Mouse (Mus musculus): ENCODE measurements around the gene Gm21887. TPM values are rescaled to one million over a fixed set of nuclear protein-coding genes. Genes with fewer than 3 reads are reported as not detected.
"Not testable (repeated sequence)": the region's sequence is repeated elsewhere in the genome, so short reads cannot be mapped to it uniquely, and the experiment has no call there.

Gm21887 gene
- total RNA-seq (2021): 100 to 1,000 TPM; 358 to 418 TPM
- long read RNA-seq, experiment 1, partial matches to known transcripts: 3 of 80 reads
- long read RNA-seq, experiment 1, other reads (novel, unspliced or antisense): 77 of 80 reads
- long read RNA-seq, experiment 2, partial matches to known transcripts: 5 of 78 reads
- long read RNA-seq, experiment 2, other reads (novel, unspliced or antisense): 73 of 78 reads

DNA sequence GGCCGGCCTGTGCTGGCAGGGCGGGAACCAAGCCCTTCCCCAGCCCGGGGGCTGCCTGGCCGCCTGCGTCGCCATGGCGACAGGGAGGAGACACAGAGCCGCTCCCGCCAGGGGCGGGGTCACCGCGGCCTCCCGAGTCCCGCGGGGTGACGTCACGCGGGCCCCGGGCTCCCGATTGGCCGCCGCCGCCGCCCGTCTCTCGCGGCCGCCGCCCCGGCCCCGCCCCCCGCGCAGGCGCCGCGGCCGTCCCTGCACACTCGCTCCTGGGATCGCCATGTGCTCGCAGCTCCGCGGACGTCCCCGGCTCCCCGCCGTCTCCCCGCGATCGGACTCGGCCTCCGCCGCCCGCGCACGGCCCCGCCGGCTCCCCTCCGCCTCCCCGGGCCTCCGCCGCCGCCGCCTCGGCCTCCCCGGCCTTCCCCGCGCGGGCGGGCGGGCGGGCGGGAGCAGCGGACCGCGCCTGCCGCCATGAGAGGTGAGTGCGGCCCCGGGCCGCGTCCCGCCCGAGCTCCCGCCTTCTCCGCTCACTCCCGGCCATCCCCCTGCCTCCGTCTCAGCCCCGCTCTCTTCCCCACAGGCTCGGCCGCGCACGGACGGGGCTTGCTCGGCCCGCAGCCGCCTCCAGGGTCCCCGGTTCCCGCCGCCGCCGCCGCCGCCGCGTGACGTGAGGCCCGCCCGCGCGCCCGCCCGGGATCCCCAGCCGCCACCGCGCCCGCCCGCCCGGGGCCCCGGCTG lies at the start of gene Gm21887:
TSS of gene Gm21887 (plus strand) at position 644 of the 735 bp plus-strand sequence.
- DNase-seq (ENCODE audit: low spot score in 2 of 2): peak; percentile 99 to 100

DNA sequence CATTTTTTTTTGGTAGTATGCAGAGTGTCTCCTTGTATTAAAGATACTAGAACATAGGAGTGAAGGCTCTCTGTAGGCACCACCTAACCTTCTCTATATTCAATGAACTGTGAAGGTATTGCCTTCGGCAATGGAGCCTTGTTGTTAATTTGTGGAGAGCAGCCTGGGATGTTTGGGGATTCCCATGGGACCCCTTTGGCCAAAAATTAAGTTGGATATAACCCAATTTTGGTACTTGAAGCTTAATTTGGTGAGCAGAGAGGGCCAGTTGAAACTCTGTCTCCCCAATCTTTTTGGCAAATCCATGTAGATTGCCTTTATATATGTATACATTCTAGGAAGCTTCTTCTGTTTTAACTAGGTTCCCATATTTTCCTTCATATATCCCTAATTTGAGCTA lies 40.1 kb upstream of the Gm21887 start:
- DNase-seq (ENCODE audit: low spot score in 2 of 2): no peak

DNA sequence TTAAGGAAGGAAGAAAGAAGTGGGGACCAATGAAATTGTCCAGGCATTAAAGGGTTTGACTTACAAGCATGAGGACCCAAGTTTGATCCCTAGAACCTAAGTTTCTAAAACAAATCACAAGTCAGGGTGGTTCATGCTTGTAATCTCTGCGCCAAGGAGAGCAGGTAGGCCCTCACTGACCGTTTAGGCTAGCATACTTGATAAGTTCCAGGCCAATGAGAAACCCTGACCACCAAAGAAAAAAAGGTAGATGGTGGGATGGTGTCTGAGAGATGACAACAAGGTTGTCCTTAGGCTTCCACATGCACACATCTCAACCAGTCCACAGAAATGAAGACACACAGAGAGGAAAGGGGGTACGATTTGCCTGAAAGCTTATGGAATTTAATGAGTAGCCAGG lies 39.7 kb upstream of the Gm21887 start:
- DNase-seq (ENCODE audit: low spot score in 2 of 2): not testable (repeated sequence)

DNA sequence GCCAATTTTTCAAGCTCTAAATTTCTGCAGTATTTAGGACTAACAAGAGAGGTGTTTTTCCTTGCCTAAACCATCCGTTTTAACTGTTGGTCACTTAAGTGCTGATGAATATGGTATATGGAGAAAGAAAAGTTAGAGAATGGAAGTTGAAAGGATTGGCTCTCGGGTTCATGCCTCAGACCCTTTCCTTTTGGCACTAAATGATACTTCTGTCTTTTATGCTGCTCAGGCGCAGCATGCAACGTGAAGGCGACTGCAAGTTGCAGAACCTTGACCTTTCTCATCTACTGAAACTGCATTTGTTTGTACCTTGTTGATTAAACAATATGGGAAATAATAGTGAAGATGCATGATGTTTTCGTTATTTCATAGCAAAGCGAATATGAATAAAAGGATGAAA lies 38.9 kb upstream of the Gm21887 start:
- DNase-seq (ENCODE audit: low spot score in 2 of 2): not testable (repeated sequence)

DNA sequence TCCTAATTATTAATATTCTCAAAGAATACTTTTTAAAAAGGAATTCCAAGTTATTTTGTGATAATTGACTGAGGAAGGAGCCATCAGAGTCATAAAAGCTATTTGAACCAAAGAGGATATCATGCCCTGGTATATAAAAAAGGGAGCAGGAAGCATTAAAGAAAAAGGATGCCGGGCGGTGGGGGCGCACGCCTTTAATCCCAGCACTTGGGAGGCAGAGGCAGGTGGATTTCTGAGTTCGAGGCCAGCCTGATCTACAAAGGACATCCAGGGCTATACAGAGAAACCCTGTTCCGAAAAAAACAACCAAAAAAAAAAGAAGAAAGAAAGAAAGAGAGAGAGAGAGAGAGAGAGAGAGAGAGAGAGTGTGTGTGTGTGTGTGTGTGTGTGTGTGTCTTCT lies 37.9 kb upstream of the Gm21887 start:
- peak in 1 of 2 experiments; percentile 3 for DNase-seq (ENCODE audit: low spot score in 2 of 2)

DNA sequence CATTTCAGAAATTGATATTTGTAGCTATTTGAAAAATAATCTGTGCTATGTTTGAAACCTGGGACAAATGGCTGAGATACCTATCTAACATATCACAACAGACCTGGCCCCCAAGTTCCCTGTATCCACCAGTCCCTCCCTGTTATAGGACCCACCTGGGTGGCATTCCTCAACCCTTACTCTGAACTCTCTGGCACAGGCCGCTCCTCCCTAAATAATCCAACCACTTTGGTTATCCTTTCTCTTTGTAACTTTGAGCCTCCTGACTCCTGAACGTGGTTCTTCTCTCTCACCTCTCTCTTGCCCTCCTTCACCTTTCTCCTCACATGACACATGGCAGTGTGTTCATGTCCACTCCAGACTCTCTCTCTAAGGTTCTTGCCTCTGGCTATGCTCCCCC lies 37.3 kb upstream of the Gm21887 start:
- peak in 1 of 2 experiments; percentile 18 for DNase-seq (ENCODE audit: low spot score in 2 of 2)

DNA sequence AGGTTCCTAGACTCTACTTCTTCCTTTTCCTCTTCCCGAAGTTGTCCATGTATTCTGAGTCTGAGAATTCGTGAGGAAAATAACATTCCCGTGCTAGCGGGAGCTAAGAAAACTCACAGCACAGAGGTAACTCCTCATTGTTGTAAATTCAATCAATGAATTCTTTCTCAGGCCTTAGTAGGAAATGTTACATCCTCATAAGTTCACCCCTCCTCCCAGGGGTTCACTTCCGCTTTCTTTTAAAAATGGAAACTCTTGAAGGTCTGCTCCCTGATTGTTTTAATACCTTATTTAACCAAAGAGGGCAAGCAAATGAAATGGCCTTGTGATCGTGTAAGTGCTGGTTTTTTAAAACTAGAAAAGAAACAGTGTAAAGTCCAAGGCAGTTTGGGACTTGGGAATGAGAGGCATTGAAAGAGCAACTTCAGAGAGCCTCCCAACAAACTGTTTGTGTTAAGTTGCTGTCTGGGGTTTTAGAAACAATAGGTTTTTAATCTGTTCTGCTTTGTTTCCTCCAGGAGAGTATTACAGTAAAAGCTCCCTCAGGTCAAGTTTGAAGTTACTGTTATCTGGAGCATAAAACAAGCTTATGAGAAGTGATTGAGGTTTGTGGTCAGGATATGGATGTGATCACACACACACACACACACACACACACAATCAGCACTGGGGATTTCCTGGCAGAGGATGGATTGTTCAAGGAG lies 36.5 kb upstream of the Gm21887 start:
- DNase-seq (ENCODE audit: low spot score in 2 of 2): peak in 1 of 2 experiments; percentile 46

DNA sequence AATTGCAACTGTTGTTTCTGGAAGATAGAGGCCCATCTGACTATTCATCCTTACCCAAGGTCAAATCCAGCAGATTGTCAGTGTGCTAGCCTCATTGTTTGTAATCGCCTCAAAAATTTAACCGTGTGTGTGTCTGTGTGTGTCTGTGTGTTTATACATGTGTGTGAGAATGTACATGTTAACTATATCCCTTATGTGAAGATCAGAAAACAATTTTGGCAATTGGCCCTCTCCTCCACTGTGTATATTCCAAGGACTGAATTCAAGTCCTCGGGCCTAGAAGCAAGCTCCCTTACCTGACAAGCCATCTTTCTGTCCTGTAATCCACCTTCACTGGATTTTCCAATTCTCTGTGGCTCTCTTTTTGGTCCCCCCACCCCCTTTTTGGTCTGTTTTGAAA lies 35.7 kb upstream of the Gm21887 start:
- DNase-seq (ENCODE audit: low spot score in 2 of 2): peak in 1 of 2 experiments; percentile 71

DNA sequence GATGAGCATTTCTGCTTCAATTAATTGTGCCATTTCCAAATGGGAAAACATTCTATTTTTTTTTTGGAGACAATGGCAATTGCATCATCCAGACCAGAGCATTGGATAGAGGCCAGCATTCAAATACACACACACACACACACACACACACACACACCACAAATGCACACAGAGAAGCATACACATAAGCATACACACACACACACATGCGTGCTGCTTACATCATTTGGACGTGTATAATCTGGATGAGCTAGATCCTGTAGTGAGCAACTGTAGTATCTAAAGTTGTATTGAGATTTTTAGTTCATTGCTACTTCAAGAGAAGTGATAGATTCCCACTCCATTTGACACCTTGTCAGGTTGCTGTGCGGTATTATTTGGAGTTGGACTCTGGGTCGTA lies 35.0 kb upstream of the Gm21887 start:
- DNase-seq (ENCODE audit: low spot score in 2 of 2): peak in 1 of 2 experiments; percentile 56

DNA sequence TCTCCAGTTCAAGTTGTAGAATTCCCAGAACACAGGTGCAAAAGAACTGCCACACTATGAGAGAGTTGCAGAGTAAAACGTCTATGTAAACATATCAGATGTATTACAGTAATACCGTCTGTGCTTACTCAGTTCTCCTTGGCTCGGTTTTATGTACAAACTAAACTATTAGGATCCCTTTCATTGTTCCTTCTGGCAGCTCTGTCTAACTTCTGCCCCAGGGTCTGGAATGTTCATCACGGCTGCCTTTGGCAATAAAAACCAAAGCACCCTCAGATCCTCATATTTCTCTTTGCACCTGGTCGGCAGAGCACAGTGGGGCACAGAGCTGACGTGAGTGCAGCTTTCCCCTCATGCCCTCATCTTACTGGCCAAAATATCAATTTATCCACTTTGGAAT lies 34.5 kb upstream of the Gm21887 start:
- peak in 1 of 2 experiments; percentile 46 for DNase-seq (ENCODE audit: low spot score in 2 of 2)

DNA sequence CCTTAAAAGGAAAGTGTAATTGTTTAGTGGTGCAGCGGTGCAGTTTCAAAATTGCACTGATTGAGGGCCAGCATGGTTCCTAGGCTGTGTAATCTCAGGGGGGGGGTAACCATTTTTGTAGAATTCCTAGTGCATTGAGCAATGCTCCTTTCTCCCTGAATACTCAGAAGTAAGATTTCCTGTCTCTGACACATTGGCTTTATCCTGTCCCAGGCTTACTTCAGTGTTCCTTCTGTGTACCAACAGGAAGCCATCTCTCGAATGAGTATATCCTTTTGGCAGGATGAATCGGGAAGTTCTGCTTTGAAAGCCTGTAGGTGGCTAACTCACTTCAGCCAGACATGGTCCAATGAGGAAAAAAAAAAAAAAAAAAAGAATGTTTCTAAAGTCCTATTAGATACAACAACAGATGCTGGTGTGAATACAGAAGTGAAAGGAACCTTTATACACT lies 33.8 kb upstream of the Gm21887 start:
- peak in 1 of 2 experiments; percentile 46 for DNase-seq (ENCODE audit: low spot score in 2 of 2)

DNA sequence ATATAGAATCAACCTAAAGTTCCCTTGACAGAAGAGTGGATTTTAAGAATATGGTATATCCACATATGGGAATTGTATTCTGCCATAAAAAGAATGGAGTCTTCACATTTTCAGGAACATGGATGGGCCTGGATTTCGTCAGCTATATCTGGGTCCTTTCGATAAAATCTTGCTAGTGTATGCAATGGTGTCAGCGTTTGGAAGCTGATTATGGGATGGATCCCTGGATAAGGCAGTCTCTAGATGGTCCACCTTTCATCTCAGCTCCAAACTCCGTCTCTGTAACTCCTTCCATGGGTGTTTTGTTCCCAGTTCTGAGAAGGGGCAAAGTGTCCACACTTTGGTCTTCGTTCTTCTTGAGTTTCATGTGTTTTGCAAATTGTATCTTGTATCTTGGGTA lies 33.1 kb upstream of the Gm21887 start:
- peak in 1 of 2 experiments; percentile 7 for DNase-seq (ENCODE audit: low spot score in 2 of 2)

DNA sequence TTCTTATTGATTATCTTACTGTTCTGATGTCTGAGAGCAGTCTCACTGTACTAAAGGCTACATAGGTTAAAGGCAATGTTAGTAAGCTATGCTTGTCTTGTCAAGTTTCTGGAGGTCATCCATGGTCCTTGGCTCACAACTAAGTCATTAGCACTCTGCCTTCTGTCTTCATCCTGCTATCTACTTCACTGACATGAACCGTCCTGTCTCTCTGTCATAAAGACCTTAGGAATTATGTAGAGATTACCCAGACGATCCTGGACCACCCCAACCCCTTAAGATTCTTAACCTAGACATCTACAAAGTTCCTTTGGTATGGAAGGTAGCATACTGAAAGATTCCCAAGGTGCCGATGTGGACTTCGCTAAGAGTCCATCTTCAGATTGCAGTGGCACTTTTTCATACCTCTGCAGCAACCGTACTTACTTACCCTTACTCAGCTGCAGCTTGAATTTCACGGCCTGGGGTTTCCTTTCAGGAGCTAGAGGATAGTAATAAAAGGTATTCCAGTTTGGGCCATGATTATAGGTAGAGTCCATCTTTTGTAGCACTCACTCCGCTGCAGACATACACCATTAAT lies 31.5 kb upstream of the Gm21887 start:
- DNase-seq (ENCODE audit: low spot score in 2 of 2): not testable (repeated sequence)

DNA sequence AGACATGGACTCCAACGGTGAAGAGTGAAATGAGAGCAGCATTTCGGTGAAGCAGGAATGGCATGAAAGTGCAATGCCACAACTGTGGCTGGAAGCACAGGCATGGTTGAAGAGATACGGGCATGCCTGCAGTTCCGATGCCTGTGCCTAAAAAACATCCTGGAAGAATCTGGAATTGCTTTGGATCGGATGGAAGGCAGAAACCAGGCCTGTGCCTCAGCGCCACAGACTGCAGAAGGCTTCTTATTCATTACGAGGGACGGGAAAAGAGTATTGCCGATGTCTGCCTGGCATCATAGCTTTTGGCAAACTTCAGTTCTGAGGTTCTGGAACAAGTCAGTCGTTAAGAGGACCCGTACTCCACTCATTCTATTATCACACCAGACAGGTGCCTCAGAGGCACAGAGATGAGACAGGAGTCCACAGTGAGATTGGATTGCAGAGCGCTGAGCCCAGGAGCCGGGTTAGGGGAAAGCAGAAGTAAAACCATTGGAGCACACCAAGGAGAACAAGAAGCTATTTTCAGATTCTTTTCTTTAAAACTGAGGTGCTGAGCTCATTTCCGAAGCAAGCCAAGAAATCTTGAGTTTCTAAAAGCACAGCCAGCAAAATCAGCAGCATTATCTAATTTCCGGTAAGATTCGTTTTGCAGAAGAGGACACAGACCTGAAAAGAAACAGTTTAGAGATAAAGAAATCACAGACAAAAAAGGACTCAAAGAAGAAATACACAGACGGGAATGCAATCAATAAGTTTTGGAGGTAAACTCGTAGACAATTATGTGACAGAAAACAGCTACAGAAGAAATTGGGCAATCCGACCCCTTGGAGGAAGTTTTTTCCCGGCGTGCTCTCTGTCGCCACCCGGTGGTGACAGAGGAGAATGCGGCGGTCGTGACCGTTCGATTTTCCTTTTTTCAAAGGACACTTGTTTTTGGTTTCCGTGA lies 30.8 kb upstream of the Gm21887 start:
- DNase-seq (ENCODE audit: low spot score in 2 of 2): peak; percentile 79 to 98

DNA sequence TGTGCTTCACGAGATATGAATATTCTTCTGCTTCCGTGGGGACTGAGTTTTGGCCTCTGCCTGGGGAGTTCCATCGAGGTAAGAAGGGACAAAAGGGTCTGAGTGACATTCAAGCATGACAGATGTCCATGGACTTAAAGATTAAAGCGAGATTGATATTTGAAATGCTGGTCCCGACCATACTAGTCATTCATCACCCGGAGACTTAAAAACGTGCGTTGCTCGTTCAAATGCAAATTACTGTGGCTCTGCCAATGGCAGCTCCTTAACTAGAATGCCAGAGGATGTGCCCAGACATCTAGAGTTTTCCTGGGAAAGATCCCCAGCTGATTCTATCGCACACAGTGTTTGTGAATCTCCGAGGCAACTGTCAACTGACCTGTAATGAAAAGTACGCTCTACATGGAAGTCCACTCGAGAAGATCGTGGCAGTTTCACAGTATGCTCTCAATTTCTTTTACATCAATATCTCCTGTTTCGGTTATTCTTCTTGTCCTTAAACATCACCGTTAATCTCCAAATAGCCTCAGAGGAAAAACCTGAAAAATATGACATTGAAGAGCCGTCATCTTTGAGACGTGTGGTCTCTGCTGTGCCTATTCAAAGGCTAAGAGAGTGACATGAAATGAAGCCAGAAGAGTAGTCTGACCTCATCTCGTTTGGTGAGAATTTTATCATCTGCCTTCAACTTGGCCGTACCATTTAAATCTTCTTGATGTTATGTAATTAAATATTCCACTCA lies 29.8 kb upstream of the Gm21887 start:
- peak in 1 of 2 experiments; percentile 62 for DNase-seq (ENCODE audit: low spot score in 2 of 2)

DNA sequence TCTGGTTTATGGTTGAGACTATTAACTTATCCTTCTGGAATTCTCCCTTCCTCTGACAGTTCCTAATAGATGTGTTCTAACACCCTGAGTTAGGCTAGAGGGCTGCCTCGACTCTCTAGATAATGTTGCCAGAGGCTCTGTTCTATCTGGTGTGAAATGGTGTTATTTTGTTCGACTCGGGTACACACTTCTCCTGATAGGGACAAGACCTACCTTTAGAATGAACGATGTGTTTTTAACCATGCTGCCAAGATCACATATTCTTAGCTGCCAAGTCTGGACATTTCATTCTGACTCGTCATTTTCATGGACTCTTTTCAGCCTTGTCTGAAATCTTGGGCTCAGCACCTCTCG lies 29.3 kb upstream of the Gm21887 start:
- peak in 1 of 2 experiments; percentile 62 for DNase-seq (ENCODE audit: low spot score in 2 of 2)

DNA sequence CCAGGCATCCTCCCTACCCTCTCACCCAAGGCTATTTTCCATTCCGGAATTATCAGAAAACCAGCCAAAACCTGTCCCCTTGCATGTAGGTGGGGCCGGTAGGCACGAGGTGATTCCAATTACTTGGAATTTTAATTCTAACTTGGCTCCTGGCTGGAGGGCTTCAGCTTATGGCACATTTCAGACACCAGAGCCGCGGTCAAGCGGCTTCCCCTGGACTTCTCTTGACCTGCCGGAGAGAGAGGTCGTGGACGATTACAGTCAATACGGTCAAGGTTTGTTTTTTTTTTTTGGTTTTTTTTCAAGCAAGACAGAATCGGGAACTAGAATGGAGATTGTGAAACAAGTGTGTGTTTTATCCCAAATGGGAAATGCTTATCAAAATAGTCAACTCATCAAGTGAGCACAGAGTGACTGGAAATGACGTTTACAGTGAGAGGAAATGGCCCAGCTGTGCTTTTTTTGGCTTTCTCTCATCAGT lies 28.6 kb upstream of the Gm21887 start:
- peak in 1 of 2 experiments; percentile 74 for DNase-seq (ENCODE audit: low spot score in 2 of 2)

DNA sequence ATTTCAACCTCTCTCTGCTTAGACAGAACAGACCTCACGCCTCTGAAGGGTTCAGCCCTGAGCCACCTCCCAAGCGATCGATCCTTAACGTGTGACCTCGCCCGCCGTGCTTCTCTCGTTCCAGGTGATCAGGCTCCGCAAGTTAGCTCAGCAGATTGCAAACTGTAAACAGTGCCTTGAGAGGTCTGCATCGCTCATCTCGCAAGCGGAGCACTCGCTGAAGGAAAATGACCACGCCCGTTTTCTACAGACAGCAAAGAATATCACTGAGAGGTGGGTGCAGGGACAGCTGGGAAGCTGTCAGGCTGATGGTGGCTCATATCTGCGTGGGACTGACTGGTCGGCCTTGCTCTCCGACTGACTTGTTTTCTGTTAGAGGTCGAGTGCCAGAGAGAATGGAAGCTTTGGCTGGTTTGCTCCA lies 27.7 kb upstream of the Gm21887 start:
- peak in 1 of 2 experiments; percentile 63 for DNase-seq (ENCODE audit: low spot score in 2 of 2)

DNA sequence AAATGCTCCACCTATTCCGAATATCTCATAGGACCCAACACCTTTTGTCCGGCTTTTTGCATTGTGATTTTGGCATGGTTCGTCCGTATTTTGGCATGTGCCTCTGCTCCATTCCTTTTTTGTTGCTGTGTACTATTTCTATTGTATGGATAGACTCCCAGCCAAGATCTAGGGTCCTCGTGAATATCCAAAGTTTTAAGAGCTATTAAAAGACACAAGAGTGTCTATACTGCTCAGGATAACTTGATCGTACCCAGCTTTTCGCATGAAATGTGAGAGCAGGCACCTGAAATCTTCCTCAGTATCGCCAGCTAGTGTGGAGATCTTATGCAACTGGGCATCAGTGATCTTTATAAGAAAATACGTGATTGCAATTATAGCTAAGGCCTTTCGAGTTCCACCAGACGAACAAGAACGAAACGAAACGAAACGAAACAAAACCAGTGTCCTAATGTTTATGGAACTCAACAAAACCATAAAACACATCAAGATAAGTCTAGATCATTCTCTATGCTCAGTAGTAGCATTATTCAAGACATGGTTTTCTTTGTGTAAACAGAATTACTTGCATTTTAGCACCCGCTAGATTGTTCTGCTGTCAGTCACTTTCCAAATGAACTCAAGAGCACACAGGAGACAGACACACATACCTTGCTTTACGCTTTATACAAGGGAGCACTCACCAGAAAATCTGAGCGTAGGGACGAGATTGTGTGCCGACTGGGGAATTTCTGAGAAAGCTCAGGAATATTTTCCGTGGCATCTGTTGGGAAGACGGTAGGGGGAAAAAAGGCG lies 26.7 kb upstream of the Gm21887 start:
- DNase-seq (ENCODE audit: low spot score in 2 of 2): peak in 1 of 2 experiments; percentile 28
